Mouse (Mus musculus) intestine, embryonic 14.5 days (tissue): ENCODE measurements around the gene Msantd2. TPM values are rescaled to one million over a fixed set of nuclear protein-coding genes. Genes with fewer than 3 reads are reported as not detected.

Source experiments
- ATAC-seq: fragments of 200-750 bp; cut with Nextera tagmentation; replicated peaks from 2 replicates; pipeline ENCODE4 v1.8.0; 2017; ENCODE audit warnings: low read depth, moderate number of reproducible peaks, moderate TSS enrichment, moderate library complexity; ENCODE audit not compliant: low FRiP score, low TSS enrichment
- DNase-seq: peaks from one replicate; pipeline ENCODE4 v3.0.0-alpha.2; 2018; ENCODE audit warnings: low spot score
- H3K27ac ChIP-seq: fragments of 300-500 bp; sonication (generic); 2 replicates; pipeline ENCODE4 v1.5.1; 2014; ENCODE audit warnings: low read depth, mild to moderate bottlenecking, control low read depth
- H3K27me3 ChIP-seq: fragments of 300-500 bp; sonication (generic); replicated peaks from 2 replicates; pipeline ENCODE4 v1.6.1; 2014; ENCODE audit warnings: low read length, control low read depth; ENCODE audit not compliant: control insufficient read depth, insufficient read depth
- H3K36me3 ChIP-seq: fragments of 300-500 bp; sonication (generic); 2 replicates; pipeline ENCODE4 v1.6.1; 2014; ENCODE audit warnings: low read length, control low read depth; ENCODE audit not compliant: control insufficient read depth, insufficient read depth
- H3K4me1 ChIP-seq: fragments of 300-500 bp; sonication (generic); replicated peaks from 2 replicates; pipeline ENCODE4 v1.6.1; 2014; ENCODE audit warnings: low read length, control low read depth, mixed read lengths; ENCODE audit not compliant: control insufficient read depth, insufficient read depth
- H3K4me2 ChIP-seq: fragments of 300-500 bp; sonication (generic); 2 replicates; pipeline ENCODE4 v1.6.1; 2014; ENCODE audit warnings: low read length
- H3K4me3 ChIP-seq: fragments of 300-500 bp; sonication (generic); 2 replicates; pipeline ENCODE4 v1.5.1; 2014; ENCODE audit warnings: low read depth, low read length, control low read depth, mixed read lengths
- H3K9ac ChIP-seq: fragments of 300-500 bp; sonication (generic); 2 replicates; pipeline ENCODE4 v1.6.1; 2014; ENCODE audit warnings: mild to moderate bottlenecking, low read length
- H3K9me3 ChIP-seq: fragments of 300-500 bp; sonication (generic); 2 replicates; pipeline ENCODE4 v1.6.1; 2016; ENCODE audit warnings: low read length, control low read depth; ENCODE audit not compliant: control insufficient read depth
- WGBS: fragments of 180-500 bp; shearing (Covaris S2); extraction: QIAGEN DNeasy Blood & Tissue Kit; methylation state at CpG from one replicate; pipeline ENCODE4 v1.1.7; 2014; 5-methylcytosine and 5-hydroxymethylcytosine counted together
- polyA plus RNA-seq: library from polyadenylated mRNA; unstranded; fragments of >200 nt; fragmentation: Nextera tagmentation; extraction: Ambion mirVana; gene quantifications from 2 replicates; pipeline ENCODE4 v1.2.1, GENCODE M21; 2014

The Msantd2 gene
- polyA plus RNA-seq, 1 experiment from 2014 or later: 29.5 TPM

GRCm38 (mm10) chr9:37551751-37552531 is 62.8 kb downstream of the Msantd2 start:
- Histone ChIP-seq H3K9ac (no peak overlapping the region), H3K27me3 (peaks cover 56% of the 10 kb centered on the region), H3K36me3 (no peaks in the 10 kb centered on the region), H3K4me3 (peak overlapping the region; percentile 30), H3K4me1 (0 out of 2 replicates have a peak, but pooled peaks cover 2% of the 10 kb centered on the region), H3K4me2 (peak overlapping the region; percentile 65), H3K9me3 (no peaks in the 10 kb centered on the region), H3K27ac (no peak overlapping the region)
- no peak for ATAC-seq
- DNase-seq: no peak
- WGBS: 3% methylated on average over 23 of the region's 23 CpGs

- H3K4me3 ChIP-seq: peak within 1 kb of the TSS; percentile 30
- H3K27ac ChIP-seq: no peak within 1 kb of the TSS
- no peaks in the 10 kb centered on the region for H3K36me3 ChIP-seq
- H3K9ac ChIP-seq: no peak within 1 kb of the TSS
- H3K4me1 ChIP-seq: 0 out of 2 replicates have a peak, but pooled peaks cover 2% of the 10 kb centered on the region
- ATAC-seq (peak; percentile 93), DNase-seq (peak; percentile 83)
- 4% methylated on average over 31 of the region's 31 CpGs for WGBS
- no peaks in the 10 kb centered on the region for H3K9me3 ChIP-seq
- H3K4me2 ChIP-seq: peak within 1 kb of the TSS; percentile 65
- peaks cover 48% of the 10 kb centered on the region for H3K27me3 ChIP-seq
Measured at GRCm38 (mm10) chr9:37552536-37553293, 63.6 kb downstream of the Msantd2 start, which contains the start of gene Nrgn. TSS of gene Nrgn (minus strand) at chr9:37552904.

DNA sequence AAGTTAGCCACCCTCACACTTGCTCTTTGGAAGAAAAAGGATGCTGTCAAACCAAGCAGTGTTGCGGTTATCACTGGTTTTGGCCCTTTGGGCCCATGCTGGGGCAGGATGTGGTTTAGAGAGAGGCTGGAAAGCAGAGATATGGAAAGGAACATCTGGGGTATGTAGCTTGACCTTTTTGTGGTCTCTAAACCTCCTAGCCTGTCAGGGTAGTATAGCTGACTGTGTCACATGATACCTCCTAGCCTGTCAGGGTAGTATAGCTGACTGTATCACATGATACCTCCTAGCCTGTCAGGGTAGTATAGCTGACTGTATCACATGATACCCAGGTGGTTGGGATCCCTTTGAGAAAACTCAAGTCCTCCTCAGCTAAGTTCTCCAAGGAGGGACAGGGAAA is 65.2 kb downstream of the Msantd2 start:
- no peak overlapping the region for H3K27ac ChIP-seq
- ATAC-seq: no peak
- H3K4me2 ChIP-seq: no peak overlapping the region
- no peaks in the 10 kb centered on the region for H3K9me3 ChIP-seq
- no peaks in the 10 kb centered on the region for H3K36me3 ChIP-seq
- DNase-seq: no peak
- no peak overlapping the region for H3K9ac ChIP-seq
- peaks cover 47% of the 10 kb centered on the region for H3K27me3 ChIP-seq
- WGBS: 75% methylated on average over 1 of the region's 1 CpGs
- no peak overlapping the region for H3K4me3 ChIP-seq
- H3K4me1 ChIP-seq: 0 out of 2 replicates have a peak, but pooled peaks cover 2% of the 10 kb centered on the region

DNA sequence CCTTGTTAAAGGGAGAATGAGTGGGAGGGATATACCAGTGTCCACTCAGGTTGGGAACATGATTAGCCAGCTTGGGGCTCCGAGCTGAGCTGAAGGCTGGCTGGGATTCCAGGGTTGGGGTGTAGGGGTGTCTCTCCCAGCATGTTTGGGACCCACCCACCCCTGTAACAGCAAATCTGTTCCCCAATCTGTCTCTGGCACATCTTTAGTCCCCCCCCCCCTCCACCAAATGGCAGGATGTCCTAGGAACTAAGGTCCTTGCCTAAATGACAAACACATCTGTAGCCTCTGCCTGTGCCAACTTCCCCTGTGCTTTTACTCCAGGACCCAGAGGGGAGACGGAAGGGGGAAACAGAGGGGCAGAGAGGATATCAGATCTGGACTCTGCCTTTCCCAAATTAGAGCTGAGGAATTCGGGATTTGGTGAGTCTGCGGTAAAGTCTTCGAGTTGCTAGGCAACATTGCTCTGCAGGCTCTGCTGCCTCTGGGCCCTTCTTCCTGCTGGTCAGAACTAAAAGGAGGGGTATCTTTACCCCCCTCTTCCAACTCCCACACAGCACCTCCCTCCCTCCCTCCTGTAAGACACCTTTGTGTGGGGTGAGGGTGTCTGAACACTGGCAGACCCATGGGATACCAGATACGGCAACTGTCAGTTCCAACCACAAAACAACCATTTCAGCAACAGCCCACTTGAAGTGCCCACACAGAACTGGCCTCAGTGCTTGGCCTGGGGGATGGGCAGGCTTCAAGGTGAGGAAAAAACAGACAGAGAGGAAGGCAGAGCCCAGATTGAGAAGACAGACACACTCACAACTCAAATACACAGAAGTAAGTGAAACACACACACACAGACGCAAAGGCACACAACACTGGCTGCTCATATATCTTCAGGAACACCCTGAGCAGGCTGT is 66.0 kb downstream of the Msantd2 start, which contains the start of gene Siae:
Gene Siae, plus strand, starts transcription at position 861 of the 911 bp plus-strand sequence.
- ATAC-seq: no peak
- no peaks in the 10 kb centered on the region for H3K9me3 ChIP-seq
- 32% methylated on average over 7 of the region's 7 CpGs for WGBS

GRCm38 (mm10) chr9:37556366-37556765 is 67.2 kb downstream of the Msantd2 start:
- WGBS: 73% methylated on average over 3 of the region's 3 CpGs
- H3K27me3 ChIP-seq: peaks cover 26% of the 10 kb centered on the region
- ATAC-seq: no peak
- H3K9me3 ChIP-seq: no peaks in the 10 kb centered on the region
- no peak overlapping the region for H3K4me3 ChIP-seq
- H3K9ac ChIP-seq: no peak overlapping the region
- H3K4me1 ChIP-seq: 0 out of 2 replicates have a peak, but pooled peaks cover 2% of the 10 kb centered on the region
- no peak overlapping the region for H3K4me2 ChIP-seq
- DNase-seq: no peak
- no peak overlapping the region for H3K27ac ChIP-seq
- no peaks in the 10 kb centered on the region for H3K36me3 ChIP-seq

More for the DNA sequence above, 66.0 kb downstream of the Msantd2 start, which contains the start of gene Siae:
- 0 out of 2 replicates have a peak, but pooled peaks cover 2% of the 10 kb centered on the region for H3K4me1 ChIP-seq
- H3K9ac ChIP-seq: no peak within 1 kb of the TSS
- no peak within 1 kb of the TSS for H3K4me2 ChIP-seq
- no peak within 1 kb of the TSS for H3K4me3 ChIP-seq
- no peak for DNase-seq
- H3K27me3 ChIP-seq: peaks cover 39% of the 10 kb centered on the region
- no peaks in the 10 kb centered on the region for H3K36me3 ChIP-seq
- H3K27ac ChIP-seq: no peak within 1 kb of the TSS

- Histone ChIP-seq H3K4me3 (no peak overlapping the region), H3K4me2 (no peak overlapping the region), H3K4me1 (no peaks in the 10 kb centered on the region), H3K27ac (no peak overlapping the region), H3K27me3 (0 out of 2 replicates have a peak, but pooled peaks cover under 1% of the 10 kb centered on the region), H3K9me3 (no peaks in the 10 kb centered on the region), H3K9ac (no peak overlapping the region), H3K36me3 (no peaks in the 10 kb centered on the region)
- no peak for ATAC-seq
- DNase-seq: no peak
- 82% methylated on average over 2 of the region's 2 CpGs for WGBS
Measured at GRCm38 (mm10) chr9:37560617-37561016, 71.5 kb downstream of the Msantd2 start.

- no peak overlapping the region for H3K27ac ChIP-seq
- peaks cover 12% of the 10 kb centered on the region; the same call in 1 of the 2 replicates for H3K4me1 ChIP-seq
- no peak for ATAC-seq
- H3K4me2 ChIP-seq: no peak overlapping the region
- no peak overlapping the region for H3K4me3 ChIP-seq
- H3K36me3 ChIP-seq: no peaks in the 10 kb centered on the region
- no peak overlapping the region for H3K9ac ChIP-seq
- no peak for DNase-seq
- no peaks in the 10 kb centered on the region for H3K9me3 ChIP-seq
- 46% methylated on average over 1 of the region's 1 CpGs for WGBS
- no peaks in the 10 kb centered on the region for H3K27me3 ChIP-seq
Measured at GRCm38 (mm10) chr9:37563805-37564204, 74.7 kb downstream of the Msantd2 start.

GRCm38 (mm10) chr9:37567019-37567418 is 77.9 kb downstream of the Msantd2 start:
- no peak for ATAC-seq
- Histone ChIP-seq H3K27me3 (no peaks in the 10 kb centered on the region), H3K4me1 (peaks cover 12% of the 10 kb centered on the region; the same call in 1 of the 2 replicates), H3K9ac (no peak overlapping the region), H3K9me3 (no peaks in the 10 kb centered on the region), H3K4me2 (no peak overlapping the region), H3K36me3 (no peaks in the 10 kb centered on the region), H3K27ac (no peak overlapping the region), H3K4me3 (no peak overlapping the region)
- no peak for DNase-seq
- 91% methylated on average over 2 of the region's 2 CpGs for WGBS
